Mouse (Mus musculus) kidney, embryonic 15.5 days (tissue): ENCODE measurements around the gene Ston2. TPM values are rescaled to one million over a fixed set of nuclear protein-coding genes. Genes with fewer than 3 reads are reported as not detected.
A peak's percentile ranks its signal among the peaks of the same experiment; 100 is the strongest.

Experiments
- ATAC-seq: fragments of 200-750 bp; cut with Nextera tagmentation; replicated peaks from 2 replicates; pipeline ENCODE4 v1.8.0; 2017; ENCODE audit warnings: moderate TSS enrichment; ENCODE audit not compliant: low FRiP score
- H3K27ac ChIP-seq: fragments of 300-500 bp; sonication (generic); 2 replicates; pipeline ENCODE4 v1.5.1; 2015; ENCODE audit warnings: mild to moderate bottlenecking, inconsistent platforms
- H3K27me3 ChIP-seq: fragments of 300-500 bp; sonication (generic); 2 replicates; pipeline ENCODE4 v1.6.1; 2015; ENCODE audit warnings: inconsistent platforms
- H3K36me3 ChIP-seq: fragments of 300-500 bp; sonication (generic); 2 replicates; pipeline ENCODE4 v1.6.1; 2015; ENCODE audit warnings: inconsistent platforms
- H3K4me1 ChIP-seq: fragments of 300-500 bp; sonication (generic); 2 replicates; pipeline ENCODE4 v1.6.1; 2015; ENCODE audit warnings: inconsistent platforms
- H3K4me2 ChIP-seq: fragments of 300-500 bp; sonication (generic); 2 replicates; pipeline ENCODE4 v1.6.1; 2015; ENCODE audit warnings: moderate library complexity, mild to moderate bottlenecking, inconsistent platforms
- H3K4me3 ChIP-seq: fragments of 300-500 bp; sonication (generic); replicated peaks from 2 replicates; pipeline ENCODE4 v1.5.1; 2015; ENCODE audit warnings: mild to moderate bottlenecking, inconsistent platforms
- H3K9ac ChIP-seq: fragments of 300-500 bp; sonication (generic); 2 replicates; pipeline ENCODE4 v1.6.1; 2015; ENCODE audit warnings: mild to moderate bottlenecking, inconsistent platforms
- H3K9me3 ChIP-seq: fragments of 300-500 bp; sonication (generic); replicated peaks from 2 replicates; pipeline ENCODE4 v1.6.1; 2016; ENCODE audit warnings: inconsistent platforms
- WGBS: fragments of 180-500 bp; shearing (Covaris S2); methylation state at CpG from one replicate; pipeline ENCODE4 v1.1.7; 2015; ENCODE audit warnings: mixed read lengths; 5-methylcytosine and 5-hydroxymethylcytosine counted together
- polyA plus RNA-seq: library from polyadenylated mRNA; unstranded; fragments of >200 nt; fragmentation: Nextera tagmentation; extraction: Ambion mirVana; gene quantifications from 2 replicates; pipeline ENCODE4 v1.2.1, GENCODE M21; 2015

Gene Ston2
- polyA plus RNA-seq, 1 experiment from 2014 or later: 11.2 TPM

- H3K27ac ChIP-seq: no peak overlapping the region
- 0 out of 2 replicates have a peak, but pooled peaks cover 4% of the 10 kb centered on the region for H3K4me1 ChIP-seq
- H3K9ac ChIP-seq: no peak overlapping the region
- H3K4me2 ChIP-seq: no peak overlapping the region
- no peaks in the 10 kb centered on the region for H3K36me3 ChIP-seq
- WGBS: 27% methylated on average over 3 of the region's 3 CpGs
- ATAC-seq: peak; percentile 42; the same call in 1 of the 2 replicates
- no peaks in the 10 kb centered on the region for H3K27me3 ChIP-seq
- no peak overlapping the region for H3K4me3 ChIP-seq
- H3K9me3 ChIP-seq: no peaks in the 10 kb centered on the region
Measured at GRCm38 (mm10) chr12:91710876-91711275, 77.3 kb downstream of the Ston2 start.

DNA sequence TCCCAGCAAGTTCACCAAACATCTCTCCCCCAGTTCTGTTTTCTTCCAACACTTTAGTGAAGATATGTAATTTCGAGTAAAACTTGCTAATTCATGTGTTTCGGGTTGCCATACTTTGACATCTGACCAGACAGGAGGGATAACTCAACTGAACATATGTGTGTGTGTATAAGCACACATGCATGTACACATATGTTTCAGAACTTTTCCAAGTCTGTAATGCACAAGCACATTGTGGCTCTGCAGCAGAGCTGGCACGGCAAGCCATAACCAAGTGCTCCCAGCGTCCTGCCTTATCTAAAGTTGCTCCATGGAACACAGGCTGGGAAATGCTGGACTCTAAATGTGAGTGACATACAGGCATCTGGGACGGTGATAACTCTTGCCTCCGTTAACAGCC is 78.6 kb downstream of the Ston2 start:
- Histone ChIP-seq H3K9me3 (no peaks in the 10 kb centered on the region), H3K27ac (no peak overlapping the region), H3K4me1 (0 out of 2 replicates have a peak, but pooled peaks cover 4% of the 10 kb centered on the region), H3K4me3 (no peak overlapping the region), H3K4me2 (no peak overlapping the region), H3K27me3 (no peaks in the 10 kb centered on the region), H3K36me3 (no peaks in the 10 kb centered on the region), H3K9ac (no peak overlapping the region)
- 55% methylated on average over 6 of the region's 6 CpGs for WGBS
- ATAC-seq: no peak

GRCm38 (mm10) chr12:91709232-91709631 is 79.0 kb downstream of the Ston2 start:
- Histone ChIP-seq H3K27me3 (no peaks in the 10 kb centered on the region), H3K4me2 (no peak overlapping the region), H3K9me3 (no peaks in the 10 kb centered on the region), H3K9ac (no peak overlapping the region), H3K36me3 (no peaks in the 10 kb centered on the region), H3K4me1 (0 out of 2 replicates have a peak, but pooled peaks cover 4% of the 10 kb centered on the region), H3K27ac (no peak overlapping the region), H3K4me3 (no peak overlapping the region)
- ATAC-seq: no peak
- 61% methylated on average over 5 of the region's 5 CpGs for WGBS

DNA sequence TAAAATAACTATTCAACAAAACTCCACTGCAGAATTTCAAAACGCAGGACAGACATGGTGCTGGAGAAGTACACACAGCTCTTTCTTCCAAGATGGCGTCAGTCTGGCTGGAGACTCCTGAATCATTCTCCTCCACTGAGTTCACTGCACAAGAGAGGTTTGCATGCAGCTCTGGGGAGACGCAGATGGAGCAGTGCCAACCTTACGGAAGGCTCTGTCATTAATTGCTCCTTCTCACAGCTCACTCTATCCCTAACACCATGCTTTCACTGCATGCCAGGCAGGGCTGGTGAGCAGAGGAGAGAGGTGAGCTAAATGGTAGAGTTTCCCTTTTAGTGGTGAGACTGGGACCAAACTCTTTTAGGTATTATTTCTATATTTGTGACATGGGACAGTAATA is 80.4 kb downstream of the Ston2 start:
- H3K4me1 ChIP-seq: 0 out of 2 replicates have a peak, but pooled peaks cover 4% of the 10 kb centered on the region
- no peak overlapping the region for H3K27ac ChIP-seq
- no peaks in the 10 kb centered on the region for H3K9me3 ChIP-seq
- WGBS: 85% methylated on average over 4 of the region's 4 CpGs
- H3K27me3 ChIP-seq: no peaks in the 10 kb centered on the region
- H3K9ac ChIP-seq: no peak overlapping the region
- no peak for ATAC-seq
- no peaks in the 10 kb centered on the region for H3K36me3 ChIP-seq
- H3K4me2 ChIP-seq: no peak overlapping the region
- H3K4me3 ChIP-seq: no peak overlapping the region

DNA sequence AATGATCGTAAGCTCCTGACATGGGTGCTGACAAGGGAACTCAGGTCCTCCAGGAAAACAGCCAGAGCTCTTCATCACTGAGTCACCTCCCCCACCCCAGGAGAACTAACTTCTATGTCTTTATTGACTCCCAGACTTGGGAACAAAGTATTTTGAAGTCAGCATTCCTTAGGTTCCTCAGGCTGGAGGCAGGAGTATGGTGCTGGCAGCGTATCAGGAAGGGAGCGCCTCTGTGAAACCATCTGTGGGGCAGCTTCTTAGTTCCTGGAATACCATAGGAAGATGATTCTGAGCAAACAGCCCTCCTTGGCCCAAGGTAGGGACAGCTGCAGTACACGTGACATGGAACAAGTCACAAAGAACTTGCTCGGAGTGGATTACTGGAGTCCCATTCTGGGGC is 84.7 kb downstream of the Ston2 start:
- H3K4me2 ChIP-seq: no peak overlapping the region
- H3K4me3 ChIP-seq: no peak overlapping the region
- H3K9me3 ChIP-seq: no peaks in the 10 kb centered on the region
- no peaks in the 10 kb centered on the region for H3K27me3 ChIP-seq
- no peak for ATAC-seq
- 80% methylated on average over 5 of the region's 5 CpGs for WGBS
- H3K36me3 ChIP-seq: no peaks in the 10 kb centered on the region
- no peak overlapping the region for H3K27ac ChIP-seq
- no peak overlapping the region for H3K9ac ChIP-seq
- no peaks in the 10 kb centered on the region for H3K4me1 ChIP-seq

DNA sequence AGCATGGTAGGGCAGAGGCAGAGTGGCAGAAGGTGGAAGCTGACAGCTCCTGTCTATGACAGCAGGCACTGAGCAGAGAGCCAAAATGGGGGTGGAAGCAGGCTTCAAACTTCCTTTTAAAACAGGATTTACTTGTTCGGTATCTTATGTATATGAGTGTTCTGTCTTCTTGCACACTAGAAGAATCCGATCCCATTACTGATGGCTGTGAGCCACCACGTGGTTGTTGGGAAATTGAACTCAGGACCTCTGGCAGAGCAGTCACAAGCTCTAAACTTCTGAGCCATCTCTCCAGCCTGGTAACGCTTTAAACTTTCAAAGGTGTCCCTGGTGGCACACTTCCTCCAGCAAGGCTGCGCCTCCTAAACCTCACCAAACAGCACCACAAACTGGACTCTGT is 85.4 kb downstream of the Ston2 start:
- H3K4me2 ChIP-seq: no peak overlapping the region
- H3K9ac ChIP-seq: no peak overlapping the region
- H3K4me3 ChIP-seq: no peak overlapping the region
- no peak overlapping the region for H3K27ac ChIP-seq
- no peaks in the 10 kb centered on the region for H3K9me3 ChIP-seq
- no peaks in the 10 kb centered on the region for H3K36me3 ChIP-seq
- no peaks in the 10 kb centered on the region for H3K27me3 ChIP-seq
- ATAC-seq: no peak
- WGBS: 83% methylated on average over 5 of the region's 5 CpGs
- H3K4me1 ChIP-seq: no peaks in the 10 kb centered on the region

GRCm38 (mm10) chr12:91699451-91700141 is 88.6 kb downstream of the Ston2 start:
- Histone ChIP-seq H3K4me3 (no peak overlapping the region), H3K27ac (no peak overlapping the region), H3K9ac (no peak overlapping the region), H3K4me2 (no peak overlapping the region), H3K4me1 (no peaks in the 10 kb centered on the region), H3K36me3 (no peaks in the 10 kb centered on the region), H3K27me3 (no peaks in the 10 kb centered on the region), H3K9me3 (no peaks in the 10 kb centered on the region)
- 87% methylated on average over 7 of the region's 7 CpGs for WGBS
- ATAC-seq: no peak

GRCm38 (mm10) chr12:91696231-91696630 is 92.0 kb downstream of the Ston2 start:
- WGBS: 94% methylated on average over 4 of the region's 4 CpGs
- Histone ChIP-seq H3K9ac (no peak overlapping the region), H3K4me3 (no peak overlapping the region), H3K27ac (no peak overlapping the region), H3K4me2 (no peak overlapping the region), H3K4me1 (0 out of 2 replicates have a peak, but pooled peaks cover 6% of the 10 kb centered on the region), H3K36me3 (no peaks in the 10 kb centered on the region), H3K27me3 (no peaks in the 10 kb centered on the region), H3K9me3 (no peaks in the 10 kb centered on the region)
- 0 out of 2 replicates have a peak, but pooled peaks have one; percentile 37 for ATAC-seq

DNA sequence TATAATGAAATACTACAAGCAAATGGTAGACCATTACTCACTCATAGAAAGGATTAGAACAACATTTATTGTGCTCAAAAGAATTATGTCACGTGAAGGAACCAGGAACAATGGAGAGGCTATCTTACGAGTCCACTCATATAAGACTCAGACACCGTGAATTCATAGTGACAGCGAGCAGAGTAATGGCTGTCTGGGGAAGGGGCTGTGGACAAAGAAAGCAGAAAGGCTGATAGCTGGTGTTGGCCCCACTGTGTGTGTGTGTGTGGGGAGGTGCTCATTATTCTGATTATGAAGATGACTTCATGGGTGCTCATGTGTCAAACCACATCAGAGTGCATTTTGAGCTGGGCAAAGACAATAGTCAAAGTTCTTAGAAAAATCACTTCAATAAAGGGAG is 92.4 kb downstream of the Ston2 start:
- H3K4me3 ChIP-seq: no peak overlapping the region
- H3K9ac ChIP-seq: no peak overlapping the region
- no peak overlapping the region for H3K4me2 ChIP-seq
- H3K4me1 ChIP-seq: 0 out of 2 replicates have a peak, but pooled peaks cover 6% of the 10 kb centered on the region
- H3K36me3 ChIP-seq: no peaks in the 10 kb centered on the region
- H3K27me3 ChIP-seq: no peaks in the 10 kb centered on the region
- 80% methylated on average over 4 of the region's 4 CpGs for WGBS
- H3K27ac ChIP-seq: no peak overlapping the region
- H3K9me3 ChIP-seq: no peaks in the 10 kb centered on the region
- ATAC-seq: no peak

- H3K9me3 ChIP-seq: no peaks in the 10 kb centered on the region
- no peak for ATAC-seq
- no peak overlapping the region for H3K4me2 ChIP-seq
- H3K27me3 ChIP-seq: no peaks in the 10 kb centered on the region
- H3K4me3 ChIP-seq: no peak overlapping the region
- 0 out of 2 replicates have a peak, but pooled peaks cover 6% of the 10 kb centered on the region for H3K4me1 ChIP-seq
- H3K9ac ChIP-seq: no peak overlapping the region
- H3K36me3 ChIP-seq: no peaks in the 10 kb centered on the region
- 38% methylated on average over 4 of the region's 4 CpGs for WGBS
- H3K27ac ChIP-seq: no peak overlapping the region
Measured at GRCm38 (mm10) chr12:91694748-91695147, 93.4 kb downstream of the Ston2 start.

- WGBS: 52% methylated on average over 7 of the region's 7 CpGs
- Histone ChIP-seq H3K9me3 (no peaks in the 10 kb centered on the region), H3K36me3 (no peaks in the 10 kb centered on the region), H3K4me1 (0 out of 2 replicates have a peak, but pooled peaks cover 6% of the 10 kb centered on the region), H3K9ac (no peak overlapping the region), H3K4me2 (no peak overlapping the region), H3K27me3 (no peaks in the 10 kb centered on the region), H3K27ac (no peak overlapping the region), H3K4me3 (no peak overlapping the region)
- ATAC-seq: 0 out of 2 replicates have a peak, but pooled peaks have one; percentile 18
Measured at GRCm38 (mm10) chr12:91693566-91693965, 94.6 kb downstream of the Ston2 start.

GRCm38 (mm10) chr12:91692991-91693390 is 95.2 kb downstream of the Ston2 start:
- 0 out of 2 replicates have a peak, but pooled peaks cover 6% of the 10 kb centered on the region for H3K4me1 ChIP-seq
- 74% methylated on average over 3 of the region's 3 CpGs for whole genome bisulfite sequencing
- ATAC-seq: no peak
- H3K4me2 ChIP-seq: no peak overlapping the region
- no peaks in the 10 kb centered on the region for H3K9me3 ChIP-seq
- H3K36me3 ChIP-seq: no peaks in the 10 kb centered on the region
- no peak overlapping the region for H3K9ac ChIP-seq
- H3K4me3 ChIP-seq: no peak overlapping the region
- no peak overlapping the region for H3K27ac ChIP-seq
- H3K27me3 ChIP-seq: no peaks in the 10 kb centered on the region
